Mouse (Mus musculus): ENCODE results near the gene Mtcl1. TPM values are rescaled to one million over a fixed set of nuclear protein-coding genes. Genes with fewer than 3 reads are reported as not detected.

Mtcl1 gene
- total RNA-seq (2021): 10 to 100 TPM; 30.3 to 31.4 TPM
- long read RNA-seq, experiment 1, partial matches to known transcripts: 8 of 17 reads
- long read RNA-seq, experiment 1, other reads (novel, unspliced or antisense): 9 of 17 reads
- long read RNA-seq, experiment 2, full-length matches to known transcripts: 3 of 31 reads
- long read RNA-seq, experiment 2, partial matches to known transcripts: 17 of 31 reads
- long read RNA-seq, experiment 2, other reads (novel, unspliced or antisense): 11 of 31 reads

DNA sequence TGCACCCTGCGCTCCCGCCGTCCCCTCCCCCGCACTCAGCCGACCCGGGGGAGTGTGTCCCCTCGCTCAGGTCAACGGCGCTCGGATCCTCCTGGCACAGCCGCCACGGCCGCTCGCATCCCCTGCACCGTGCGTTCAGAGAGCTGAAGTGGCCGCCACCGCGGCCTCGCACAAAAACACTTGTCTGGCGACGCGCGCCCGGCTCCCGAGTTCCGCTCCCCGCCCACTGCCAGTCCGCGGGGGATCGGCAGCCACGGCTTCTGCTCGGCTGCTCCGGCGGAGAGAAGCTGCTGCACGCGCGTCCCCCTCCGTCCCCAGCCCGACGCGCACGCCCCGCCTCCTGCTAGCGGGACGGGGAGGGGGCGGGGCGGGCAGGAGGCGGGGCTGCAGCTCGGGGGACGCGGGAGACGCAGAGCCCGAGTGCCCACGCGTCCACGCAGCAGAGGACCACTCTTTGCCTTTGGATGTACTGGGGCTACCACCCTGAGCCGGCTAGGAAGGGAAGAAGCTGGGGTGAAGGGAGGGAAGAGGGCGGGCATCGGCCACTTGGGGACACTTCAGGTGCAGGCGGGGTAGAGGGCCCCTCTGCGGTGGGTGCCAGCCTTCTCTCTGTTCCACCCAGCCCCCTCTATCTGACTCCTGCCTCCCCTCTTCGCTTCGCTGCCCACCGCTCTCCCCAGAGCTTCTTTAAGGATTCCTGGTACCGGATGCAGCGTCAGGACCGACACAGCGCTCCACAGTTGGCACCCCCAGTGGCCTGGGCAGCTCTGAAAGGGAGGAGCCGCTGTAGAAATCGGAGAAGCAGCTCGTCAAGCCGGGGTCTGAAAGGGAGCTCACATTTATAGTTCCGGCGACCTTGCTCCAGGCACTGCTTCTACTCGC, at the start of gene Mtcl1:
TSS of gene Mtcl1 (minus strand) at position 291 of the 882 bp plus-strand sequence.
- peak; percentile 67 to 77 for DNase-seq (ENCODE audit: low spot score in 2 of 2)

DNA sequence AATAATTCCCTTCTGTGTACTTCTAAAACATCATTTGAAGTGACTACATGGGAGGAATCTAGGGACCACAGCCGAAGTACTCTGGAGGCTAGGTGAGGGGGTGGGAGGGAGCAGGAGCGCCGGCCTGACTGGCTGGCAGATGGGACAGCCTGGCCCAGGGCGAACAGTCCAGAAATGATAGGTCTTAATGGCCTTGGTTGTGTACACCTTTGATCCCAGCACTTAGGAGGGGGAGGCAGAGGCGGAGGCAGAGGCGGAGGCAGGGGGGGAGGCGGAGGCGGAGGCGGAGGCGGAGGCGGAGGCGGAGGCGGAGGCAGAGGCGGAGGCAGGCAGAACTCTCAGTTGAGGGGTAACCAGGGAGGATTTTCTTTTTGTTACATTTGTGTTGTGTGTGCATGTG, 49.0 kb upstream of the Mtcl1 start:
- no peak for DNase-seq (ENCODE audit: low spot score in 2 of 2)

DNA sequence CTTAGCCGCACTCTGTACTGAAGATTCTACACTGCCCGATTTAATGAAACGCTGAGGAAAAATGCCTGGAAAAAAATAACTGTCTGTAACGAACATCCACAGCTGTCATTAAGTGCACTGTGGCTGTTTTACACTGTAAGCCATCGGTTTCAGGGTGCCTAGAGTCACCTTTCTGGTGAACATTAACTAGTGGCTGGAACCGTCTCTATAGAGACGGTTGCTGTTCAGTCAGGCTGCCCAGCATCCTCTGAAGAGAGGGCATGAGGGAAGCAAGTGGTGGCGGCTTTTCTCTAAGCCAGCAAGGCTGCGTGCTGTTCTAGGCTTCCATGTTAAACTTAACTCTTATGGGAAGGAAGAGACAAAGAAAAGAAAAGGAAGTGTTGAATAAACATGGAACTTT, 47.0 kb upstream of the Mtcl1 start:
- DNase-seq (ENCODE audit: low spot score in 2 of 2): no peak

DNA sequence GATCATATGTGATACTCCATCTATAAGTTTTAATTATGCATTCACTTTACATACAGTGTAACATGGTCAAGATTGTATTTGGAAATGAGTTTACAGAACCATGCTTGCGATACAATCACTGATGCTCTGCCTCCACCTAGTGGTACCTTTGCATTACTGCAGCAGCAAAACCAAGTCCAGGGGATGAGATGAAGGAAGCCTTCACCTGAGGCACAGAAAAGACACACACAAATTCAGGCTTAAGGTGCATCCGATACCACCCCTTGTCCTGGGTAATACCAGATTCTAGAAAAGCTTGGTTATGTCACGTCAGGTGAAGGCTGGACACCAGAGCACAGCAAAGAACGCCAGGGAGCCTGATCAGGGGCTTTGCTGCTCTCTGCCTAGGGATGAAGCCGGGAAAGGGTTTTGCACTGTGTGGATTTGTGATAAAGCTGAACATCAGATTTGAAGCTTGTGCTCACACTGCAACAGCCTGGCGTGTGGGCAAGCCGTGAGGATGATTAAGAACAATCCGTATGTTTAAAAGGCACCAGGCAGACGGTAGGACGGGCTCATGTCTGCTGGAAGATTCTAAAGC, 40.6 kb upstream of the Mtcl1 start:
- no peak for DNase-seq (ENCODE audit: low spot score in 2 of 2)

DNA sequence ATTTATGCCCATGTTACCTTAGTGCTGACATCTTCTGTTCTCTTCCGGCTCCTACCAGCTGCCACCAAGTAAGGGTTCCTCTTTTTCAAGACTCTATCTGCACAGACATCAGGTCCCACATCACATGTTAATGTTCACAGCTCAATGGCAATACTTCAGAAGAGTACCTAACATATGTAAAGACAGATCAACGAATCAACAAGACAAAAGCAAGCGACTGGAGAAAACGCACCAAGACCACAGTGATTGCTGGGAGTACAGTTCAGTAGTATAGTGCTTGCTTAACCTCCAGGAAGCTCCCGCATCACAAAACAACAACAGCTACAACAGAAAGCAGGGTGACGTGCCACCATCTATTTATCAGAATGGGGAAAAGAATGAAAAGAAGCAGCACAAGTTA, 37.0 kb upstream of the Mtcl1 start:
- no peak for DNase-seq (ENCODE audit: low spot score in 2 of 2)

DNA sequence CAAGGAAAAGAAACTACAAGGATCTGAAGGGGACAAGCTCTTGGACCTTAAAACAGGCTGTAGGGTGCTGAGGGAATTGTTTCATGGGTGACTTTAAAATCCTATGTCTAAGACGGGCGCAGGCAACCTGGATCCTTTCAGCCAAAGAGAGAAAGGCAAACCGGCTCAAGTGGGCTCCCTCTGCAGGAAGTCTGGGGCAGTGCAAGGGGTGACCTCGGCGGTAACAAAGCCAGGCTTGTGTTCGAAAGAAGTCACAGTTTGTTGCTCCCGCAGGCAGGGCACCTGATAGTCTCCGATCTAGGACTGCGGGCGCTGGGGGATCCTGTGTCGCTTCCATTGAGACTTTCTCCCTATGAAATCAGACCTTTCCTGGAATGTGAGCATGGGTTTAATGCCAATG, 36.2 kb upstream of the Mtcl1 start:
- DNase-seq (ENCODE audit: low spot score in 2 of 2): peak; percentile 51 to 68

DNA sequence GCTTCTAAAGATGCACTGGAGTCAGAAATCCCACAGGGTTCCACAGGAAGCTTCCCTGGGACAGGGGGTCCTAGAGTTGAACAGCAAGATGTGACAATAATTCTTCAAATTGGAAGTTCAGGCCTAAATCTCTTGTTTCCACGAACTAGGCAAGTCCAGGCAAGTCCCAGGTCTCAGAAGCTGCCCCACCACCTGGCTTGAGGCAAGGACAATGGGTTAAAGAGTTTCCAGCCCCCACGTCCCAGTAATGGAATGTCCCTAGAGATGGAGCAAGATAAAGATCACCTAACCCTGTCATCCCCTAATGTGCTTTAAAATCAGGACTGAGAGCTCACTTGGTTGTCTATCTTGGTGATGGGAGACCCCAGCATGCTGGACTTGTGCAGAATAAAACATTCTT, 35.4 kb upstream of the Mtcl1 start:
- no peak for DNase-seq (ENCODE audit: low spot score in 2 of 2)

DNA sequence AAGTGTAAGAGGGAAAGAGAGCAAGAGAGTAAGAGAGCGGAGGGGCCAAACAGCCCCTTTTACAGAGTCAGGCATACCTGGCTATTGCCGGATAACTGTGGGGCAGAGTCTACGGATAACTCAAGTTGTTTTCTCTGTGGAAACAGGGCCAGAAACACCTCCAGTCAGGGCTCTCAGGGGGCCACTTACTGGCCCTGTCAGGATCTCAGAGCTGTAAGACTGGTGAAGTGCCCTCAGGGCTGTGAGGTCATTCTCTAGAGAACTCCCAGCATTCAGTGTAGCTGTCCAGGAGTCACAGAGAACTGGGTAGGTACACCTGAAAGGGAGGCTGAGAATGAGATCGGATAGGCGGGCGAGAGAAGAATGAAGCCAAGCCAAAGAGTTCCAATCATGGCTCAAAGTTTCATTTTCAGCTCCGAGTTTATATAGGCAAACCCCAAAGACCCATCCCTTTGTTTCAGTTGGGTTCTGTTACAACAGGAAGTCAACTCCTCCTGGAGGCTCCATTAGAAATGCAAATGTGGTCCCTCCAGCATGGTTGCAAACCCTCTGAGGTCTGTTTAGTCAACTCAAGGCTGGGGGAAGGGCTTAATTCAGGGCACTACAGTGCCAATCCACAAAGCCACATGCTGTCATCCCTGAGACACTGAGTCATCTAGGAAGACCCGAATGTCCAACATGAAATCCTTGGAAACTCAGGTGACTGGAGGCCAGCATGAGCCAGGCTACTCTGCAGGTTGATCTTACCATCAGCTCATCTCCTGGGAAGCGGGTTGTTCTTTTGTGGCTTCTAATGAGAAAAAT, 34.3 kb upstream of the Mtcl1 start:
- DNase-seq (ENCODE audit: low spot score in 2 of 2): no peak

DNA sequence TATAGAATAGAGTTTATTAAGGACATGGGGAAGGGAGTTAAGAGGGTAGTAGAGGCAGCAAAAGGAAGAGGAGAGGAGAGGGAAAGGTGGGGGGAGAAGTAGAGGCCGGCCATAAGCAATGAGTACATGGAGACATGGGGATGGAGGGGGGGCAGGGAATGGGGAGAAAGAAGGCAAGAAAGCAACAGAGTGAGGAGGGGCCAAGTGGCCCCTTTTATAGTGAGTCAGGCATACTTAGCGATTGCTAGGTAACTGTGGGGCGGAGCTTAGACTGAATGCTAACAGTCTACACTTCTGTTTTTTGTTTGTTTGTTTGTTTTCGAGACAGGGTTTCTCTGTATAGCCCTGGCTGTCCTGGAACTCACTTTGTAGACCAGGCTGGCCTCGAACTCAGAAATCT, 31.7 kb upstream of the Mtcl1 start:
- no peak for DNase-seq (ENCODE audit: low spot score in 2 of 2)

DNA sequence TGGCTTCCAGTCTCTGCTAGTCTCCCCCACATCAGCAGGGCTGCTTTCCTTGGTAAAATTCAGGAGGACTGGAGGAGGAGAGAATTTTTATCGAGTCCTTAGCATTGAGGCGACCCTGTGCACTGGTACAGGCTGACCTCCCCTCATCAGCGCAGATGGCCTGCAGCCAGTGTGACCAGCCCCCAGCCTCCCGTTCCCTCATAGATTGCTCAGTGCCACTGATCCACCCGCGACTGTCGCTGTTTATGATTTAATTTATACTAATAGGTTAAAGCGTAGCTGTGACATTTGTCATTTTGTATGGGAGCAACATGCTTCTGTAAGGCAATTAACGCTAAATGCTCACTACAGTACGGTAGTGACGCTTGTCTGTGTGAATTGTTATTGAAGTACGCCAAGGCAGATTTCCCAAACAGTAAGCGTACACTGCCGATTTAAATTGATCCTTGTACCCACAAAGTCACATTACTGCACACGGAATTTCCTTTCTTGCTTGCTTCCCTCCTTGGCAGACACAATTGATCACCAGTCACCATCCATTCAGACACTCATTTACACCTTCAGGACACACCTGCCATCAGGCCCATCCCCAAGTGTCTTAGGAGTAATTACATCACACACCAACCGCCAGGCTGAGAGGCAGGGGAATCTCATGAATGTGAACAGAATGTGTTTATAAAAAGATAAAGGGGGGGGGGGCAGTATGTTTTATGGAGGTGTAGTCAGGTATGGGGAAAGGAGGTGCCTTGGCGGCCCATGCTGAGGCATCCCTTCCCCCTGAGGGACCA, 31.1 kb upstream of the Mtcl1 start:
- DNase-seq (ENCODE audit: low spot score in 2 of 2): no peak

DNA sequence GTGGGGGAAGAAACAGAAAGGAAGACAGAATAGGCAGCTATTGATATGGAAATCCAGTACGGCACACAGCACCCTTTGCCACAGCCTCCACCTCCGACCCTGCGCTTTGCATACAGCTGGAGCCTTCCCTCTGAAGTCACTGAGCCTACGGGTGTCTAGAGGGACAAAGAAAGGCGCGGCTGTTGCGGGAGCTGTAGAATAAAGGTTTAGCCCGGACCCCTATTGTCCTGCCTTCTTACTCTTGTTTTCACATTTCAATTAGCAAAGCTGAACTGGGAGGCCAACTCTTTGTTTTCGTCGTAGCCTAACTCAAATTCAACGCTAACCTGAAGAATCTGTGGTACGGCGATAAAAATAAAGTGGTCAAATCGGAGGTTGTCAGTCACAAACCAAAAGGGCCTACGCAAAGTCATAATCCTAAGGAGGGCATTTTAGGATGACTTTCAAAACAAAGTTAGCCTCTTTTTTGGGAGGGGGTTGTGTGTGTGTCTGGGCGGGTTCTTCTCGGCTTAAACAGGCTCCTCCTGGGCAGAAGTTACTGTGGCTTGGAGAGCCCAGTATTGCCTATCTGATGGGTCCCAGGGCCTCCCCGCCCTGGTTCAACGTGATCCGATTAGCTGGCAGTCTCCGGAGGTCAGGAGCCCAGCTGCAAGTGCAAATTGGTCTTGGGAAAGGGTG, 30.4 kb upstream of the Mtcl1 start:
- no peak for DNase-seq (ENCODE audit: low spot score in 2 of 2)

DNA sequence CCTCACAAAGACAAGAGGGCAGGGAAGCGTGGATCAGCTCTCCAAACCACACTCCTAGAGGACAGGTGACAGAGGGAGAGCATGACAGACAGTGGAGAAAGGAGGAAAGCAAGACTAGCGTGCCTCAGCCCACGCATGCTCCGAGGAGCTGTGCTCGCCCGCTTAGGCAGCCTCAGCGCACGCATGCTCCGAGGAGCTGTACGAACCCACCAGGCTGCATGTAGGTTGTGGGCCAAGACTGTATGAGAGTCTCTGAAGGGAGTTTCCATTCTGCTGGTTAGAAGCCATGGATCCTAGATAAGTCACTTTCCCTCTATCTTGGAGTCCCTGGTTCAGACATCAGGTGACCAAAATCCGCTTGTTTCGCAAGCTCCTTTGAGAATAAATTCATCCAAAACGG, 29.8 kb upstream of the Mtcl1 start:
- no peak for DNase-seq (ENCODE audit: low spot score in 2 of 2)

DNA sequence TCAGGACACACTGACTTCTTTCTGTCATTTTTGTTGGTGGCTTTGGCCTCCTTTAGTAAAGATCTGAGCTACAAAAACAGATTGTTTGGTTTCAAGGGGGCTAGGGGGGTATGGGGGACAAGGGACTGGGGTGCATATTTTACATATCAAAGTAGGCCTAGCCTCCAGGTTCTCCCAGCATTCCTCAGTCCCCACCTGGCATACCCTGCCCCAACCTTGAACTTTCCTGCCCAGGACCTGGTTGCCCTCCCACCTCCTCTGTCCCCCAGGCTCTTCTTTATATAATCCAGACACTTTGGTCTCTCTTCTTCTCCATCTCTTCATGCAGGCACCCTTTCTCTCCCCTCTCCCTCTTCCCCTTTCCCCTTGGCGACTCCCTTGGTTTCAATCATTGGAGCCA, 23.7 kb upstream of the Mtcl1 start:
- DNase-seq (ENCODE audit: low spot score in 2 of 2): no peak

DNA sequence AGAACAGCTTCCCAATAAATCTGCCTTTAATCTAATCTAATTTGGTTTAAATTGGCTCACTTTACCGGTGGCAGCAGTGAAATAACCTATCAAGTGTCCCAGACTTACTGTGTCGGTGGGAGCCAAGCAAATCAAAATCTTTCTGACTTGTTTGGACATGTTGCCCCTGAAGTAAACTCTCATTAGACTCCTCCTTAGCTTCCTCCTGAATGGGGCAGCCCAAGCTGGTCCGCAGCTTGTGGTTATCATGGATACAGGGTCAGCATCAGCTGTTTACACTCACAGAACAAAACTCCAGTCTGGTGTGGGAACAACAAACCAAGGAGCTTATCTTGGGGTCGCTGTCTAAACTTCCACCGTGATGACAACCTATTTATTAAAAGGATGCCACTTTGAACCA, 22.2 kb upstream of the Mtcl1 start:
- no peak for DNase-seq (ENCODE audit: low spot score in 2 of 2)

DNA sequence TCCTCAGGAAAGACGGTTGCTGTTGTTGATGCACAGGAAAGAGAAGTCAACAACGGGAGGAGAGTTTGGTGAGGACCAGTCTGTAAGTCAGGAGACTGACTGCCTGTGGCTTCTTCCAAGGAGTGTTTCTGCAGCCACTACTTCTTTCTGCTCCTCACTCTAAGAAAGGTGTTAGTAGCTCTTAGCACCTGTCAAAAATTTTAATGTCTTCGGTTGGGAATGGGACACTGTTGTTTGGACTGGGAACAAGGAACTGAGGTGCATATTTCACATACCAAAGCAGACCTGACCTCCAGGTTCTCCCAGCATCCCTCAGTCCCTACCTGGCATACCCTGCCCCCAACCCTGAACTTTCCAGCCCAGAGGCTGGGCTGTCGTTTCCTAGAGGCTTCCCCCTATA, 21.7 kb upstream of the Mtcl1 start:
- no peak for DNase-seq (ENCODE audit: low spot score in 2 of 2)

DNA sequence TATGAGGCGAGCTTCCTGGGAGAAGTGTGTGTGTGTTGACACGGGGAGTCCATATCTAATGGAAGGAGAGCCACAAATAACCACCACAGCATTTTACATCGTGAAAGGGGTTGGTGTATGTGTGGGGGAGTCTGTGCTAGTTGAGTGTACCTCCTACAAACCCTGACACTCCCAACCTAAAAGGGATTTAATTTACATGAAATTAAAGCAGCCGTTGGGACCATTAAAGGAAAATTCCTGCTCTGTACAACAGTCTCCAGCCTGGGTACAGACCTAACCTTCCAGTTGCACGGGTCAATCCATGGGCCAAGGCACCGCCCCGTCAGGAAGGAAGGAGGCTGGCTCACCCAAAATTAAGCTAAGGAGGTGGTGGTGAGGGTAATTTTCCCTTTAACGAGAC, 20.5 kb upstream of the Mtcl1 start:
- DNase-seq (ENCODE audit: low spot score in 2 of 2): no peak

DNA sequence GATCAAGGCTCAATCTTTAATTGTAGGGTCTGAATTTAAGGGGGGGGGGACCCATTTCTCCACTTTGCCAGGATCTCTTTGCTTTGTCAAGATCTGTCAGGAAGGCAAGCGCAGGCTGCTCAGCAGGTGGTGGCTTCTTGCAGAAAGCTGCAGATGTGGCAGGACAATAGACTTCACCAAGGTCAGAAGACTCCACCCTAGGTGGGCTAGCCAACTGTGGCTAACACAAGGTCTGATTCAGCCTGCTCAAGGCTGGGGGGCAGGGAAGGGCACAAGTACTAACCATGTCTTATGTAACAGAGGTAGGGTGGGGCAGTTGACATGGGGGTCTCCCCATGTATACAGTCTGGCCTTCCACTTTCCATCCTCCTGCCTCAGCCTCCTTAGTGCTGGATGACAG, 7.7 kb upstream of the Mtcl1 start:
- DNase-seq (ENCODE audit: low spot score in 2 of 2): no peak

DNA sequence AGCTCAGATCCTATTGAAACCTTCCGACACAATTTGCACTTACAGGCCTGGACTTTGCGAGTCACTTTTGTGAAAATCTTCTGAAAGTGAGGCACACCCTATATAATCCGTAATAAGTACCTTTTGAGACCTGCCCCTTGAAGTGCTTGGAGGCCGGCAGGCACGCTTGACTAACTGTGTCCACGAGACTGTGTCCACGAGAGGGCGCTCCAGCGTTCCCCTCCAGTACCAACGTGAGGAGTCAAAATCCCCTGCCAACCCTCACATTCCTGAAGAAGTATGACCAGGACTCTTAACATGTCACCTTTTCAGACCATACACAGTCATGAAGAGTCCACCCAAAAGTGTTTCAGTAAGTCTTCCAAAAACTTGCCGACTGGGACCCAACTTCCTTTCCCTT, 1.6 kb upstream of the Mtcl1 start:
- peak; percentile 75 to 88 for DNase-seq (ENCODE audit: low spot score in 2 of 2)

DNA sequence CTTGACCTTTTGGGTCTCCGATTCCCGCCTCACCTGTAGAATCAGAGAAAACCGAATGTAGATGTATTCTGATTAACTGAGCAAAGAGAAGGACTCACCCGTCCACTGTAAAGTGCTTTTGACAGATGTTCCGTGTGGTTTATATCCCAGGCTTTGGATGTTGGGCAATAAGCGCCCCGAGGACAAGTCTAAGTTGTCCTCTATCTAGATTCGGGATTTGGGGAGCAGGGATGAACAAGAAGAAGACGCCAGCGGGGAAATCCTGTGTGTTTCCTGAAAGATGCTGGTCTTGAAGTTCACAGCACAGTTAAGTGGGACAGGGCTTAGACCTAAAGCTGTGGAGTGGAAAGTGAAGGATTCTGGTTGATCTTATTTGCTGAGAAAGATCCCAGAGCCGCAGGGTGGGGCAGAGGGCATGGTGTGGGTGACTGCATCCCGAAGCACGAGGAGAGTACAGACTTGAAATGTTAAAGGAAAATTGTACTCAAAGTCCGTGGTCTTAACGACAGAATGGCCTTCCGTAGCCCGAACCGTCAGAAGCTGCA, 1.0 kb upstream of the Mtcl1 start:
- DNase-seq (ENCODE audit: low spot score in 2 of 2): no peak

Data from gastrocnemius, postnatal 4 days (tissue).